Mouse (Mus musculus) right cerebral cortex, postnatal 10 days (tissue): Measurements from ENCODE around the gene Arrdc2.
A peak's percentile ranks its signal among the peaks of the same experiment; 100 is the strongest.

Source experiments
- DNase-seq, 2 experiments: peaks; one replicate each; pipeline ENCODE4 v3.0.0; 2021; ENCODE audit warnings: low spot score in 2 of 2

Gene Arrdc2

GRCm38 (mm10) chr8:70839408-70840351, at the start of gene Arrdc2:
Gene Arrdc2, minus strand, starts transcription at chr8:70839720.
- peak; percentile 99 to 100 for DNase-seq

DNA sequence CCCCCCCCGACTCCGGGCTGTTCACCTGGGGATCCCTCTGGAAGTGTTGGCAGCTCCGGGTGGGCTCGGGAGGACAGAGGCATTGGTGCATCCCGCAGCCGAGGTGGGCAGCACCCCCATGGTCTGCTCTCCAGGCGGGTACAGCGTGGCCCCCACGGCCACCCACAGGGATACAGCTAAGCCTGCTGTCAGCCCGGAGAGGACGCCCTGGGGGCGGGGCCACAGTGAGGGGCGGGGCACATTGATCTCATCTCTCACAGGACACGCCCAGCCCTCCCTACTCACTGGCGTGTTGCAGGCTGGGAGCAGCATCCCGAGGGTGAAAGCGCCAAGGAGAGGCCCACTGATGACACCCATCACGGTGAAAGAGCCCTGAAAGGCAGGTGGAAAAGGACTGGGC, 48.1 kb upstream of the Arrdc2 start:
- DNase-seq: peak in 1 of 2 experiments; percentile 61

DNA sequence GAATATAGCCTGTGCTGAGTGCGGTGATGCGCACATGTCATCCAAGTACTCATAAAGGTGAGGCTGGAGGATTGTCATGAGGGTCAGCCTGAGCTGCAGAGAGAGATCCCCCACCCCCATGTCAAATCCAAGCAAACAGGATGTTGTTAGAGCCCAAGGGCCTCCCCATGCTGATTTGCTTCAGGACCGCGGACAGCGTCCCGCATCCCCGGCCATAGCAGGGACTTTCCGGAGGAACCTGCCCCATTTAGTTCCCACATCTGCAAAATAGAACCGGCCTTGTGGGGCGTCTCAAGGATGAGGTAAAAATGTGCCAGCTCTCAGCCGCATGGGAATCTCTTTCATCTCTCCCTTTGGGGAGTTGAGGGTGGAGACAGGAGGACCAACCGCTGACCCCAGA, 46.1 kb upstream of the Arrdc2 start:
- peak in 1 of 2 experiments; percentile 31 for DNase-seq

- DNase-seq: peak in 1 of 2 experiments; percentile 21
Observed at GRCm38 (mm10) chr8:70884683-70885082, 45.2 kb upstream of the Arrdc2 start.

DNA sequence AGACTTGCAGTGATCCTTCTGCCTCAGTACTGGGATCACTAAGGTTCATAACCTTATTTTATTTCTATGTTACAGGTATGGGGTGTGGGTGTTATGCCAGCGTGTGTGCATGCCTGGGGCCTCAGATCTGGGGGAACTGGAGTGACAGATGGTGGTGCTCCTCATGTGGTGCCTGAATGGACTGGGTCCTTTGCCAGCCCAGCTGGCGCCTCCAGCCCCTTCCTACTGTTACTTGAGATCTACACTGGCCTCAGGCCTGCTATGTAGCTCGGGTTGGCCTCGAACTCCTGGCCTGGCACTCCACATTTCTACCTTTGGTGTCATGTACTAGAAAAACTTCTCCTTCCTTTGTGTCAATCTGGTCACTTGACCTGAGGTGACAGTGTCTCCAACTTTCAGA, 44.7 kb upstream of the Arrdc2 start:
- DNase-seq: peak in 1 of 2 experiments; percentile 27

- no peak for DNase-seq
Observed at GRCm38 (mm10) chr8:70880546-70880945, 41.0 kb upstream of the Arrdc2 start.

DNA sequence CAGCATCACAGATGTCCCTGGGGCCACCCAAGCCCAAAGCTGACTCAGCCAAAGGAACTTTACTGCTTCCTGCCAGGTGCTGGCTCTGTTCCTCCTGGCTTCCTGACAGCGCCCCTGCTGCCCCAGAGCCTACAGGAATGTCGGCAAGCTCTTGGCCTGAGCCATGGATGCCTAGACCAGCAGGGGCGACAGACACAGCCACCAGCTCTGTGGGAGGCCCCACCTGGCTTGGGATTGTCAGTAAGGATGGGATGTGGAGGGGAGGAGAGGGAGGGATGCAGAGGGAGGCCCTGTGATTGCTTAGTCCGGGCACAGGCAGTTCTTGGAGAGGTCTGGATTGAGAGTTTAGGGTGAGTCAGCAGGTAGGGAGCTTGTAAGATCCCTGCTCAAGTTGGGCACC, 40.6 kb upstream of the Arrdc2 start:
- peak in 1 of 2 experiments; percentile 48 for DNase-seq

GRCm38 (mm10) chr8:70879500-70879899, 40.0 kb upstream of the Arrdc2 start:
- DNase-seq: no peak

- no peak for DNase-seq
Observed at GRCm38 (mm10) chr8:70878178-70878577, 38.7 kb upstream of the Arrdc2 start.

DNA sequence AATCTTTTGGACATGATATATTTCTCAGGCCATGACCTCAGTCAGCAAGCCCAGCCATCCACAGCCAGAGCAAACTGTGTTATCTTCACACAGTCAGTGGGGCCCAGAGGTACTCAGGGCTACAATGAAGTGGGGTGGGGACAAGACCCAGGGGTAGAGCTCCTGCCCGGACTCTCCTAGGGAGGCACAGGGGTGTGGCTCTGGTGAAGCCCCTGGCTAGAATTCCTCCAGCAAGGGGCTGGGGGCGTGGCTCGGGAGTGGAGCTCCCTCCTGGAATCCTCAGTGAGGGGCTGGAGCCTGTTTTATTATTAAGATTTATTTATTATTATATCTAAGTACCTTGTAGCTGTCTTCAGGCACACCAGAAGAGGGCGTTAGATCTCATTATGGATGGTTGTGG, 36.9 kb upstream of the Arrdc2 start:
- DNase-seq: no peak

GRCm38 (mm10) chr8:70874441-70874840, 34.9 kb upstream of the Arrdc2 start:
- no peak for DNase-seq

DNA sequence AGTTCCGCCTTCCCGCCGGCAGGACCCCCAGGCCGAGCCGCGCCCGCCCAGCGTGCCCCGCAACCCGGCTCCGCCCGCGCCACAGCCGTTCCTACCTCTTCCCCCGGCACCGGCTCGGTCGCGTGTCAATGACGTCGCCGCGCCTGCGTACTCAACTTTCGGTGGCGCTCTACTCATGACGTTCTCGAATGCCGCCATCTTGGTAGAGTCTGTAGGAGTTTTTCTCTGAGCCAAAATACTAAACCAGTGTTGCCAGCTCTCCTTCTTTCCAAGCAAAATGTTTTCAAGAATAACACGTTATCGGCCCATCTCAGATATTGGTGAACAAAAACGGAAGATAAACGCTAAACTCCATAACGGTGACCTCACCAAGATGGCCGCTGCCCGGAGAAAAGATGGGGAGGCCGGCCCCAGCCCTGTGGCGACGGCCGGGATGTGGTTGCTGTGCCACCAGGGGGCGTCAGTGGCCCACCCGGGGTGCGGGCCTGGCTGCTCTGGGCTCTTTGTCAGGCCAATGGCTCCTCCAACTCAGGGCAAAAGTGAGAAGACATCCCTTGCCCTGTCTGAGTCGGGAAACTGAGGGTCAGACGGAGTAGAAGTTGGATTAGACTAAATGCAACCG, 34.0 kb upstream of the Arrdc2 start, which contains the start of gene Ccdc124:
Gene Ccdc124, minus strand, starts transcription at position 572 of the 622 bp plus-strand sequence.
- peak; percentile 97 for DNase-seq

- DNase-seq: no peak
Observed at GRCm38 (mm10) chr8:70872643-70873363, 33.3 kb upstream of the Arrdc2 start.

DNA sequence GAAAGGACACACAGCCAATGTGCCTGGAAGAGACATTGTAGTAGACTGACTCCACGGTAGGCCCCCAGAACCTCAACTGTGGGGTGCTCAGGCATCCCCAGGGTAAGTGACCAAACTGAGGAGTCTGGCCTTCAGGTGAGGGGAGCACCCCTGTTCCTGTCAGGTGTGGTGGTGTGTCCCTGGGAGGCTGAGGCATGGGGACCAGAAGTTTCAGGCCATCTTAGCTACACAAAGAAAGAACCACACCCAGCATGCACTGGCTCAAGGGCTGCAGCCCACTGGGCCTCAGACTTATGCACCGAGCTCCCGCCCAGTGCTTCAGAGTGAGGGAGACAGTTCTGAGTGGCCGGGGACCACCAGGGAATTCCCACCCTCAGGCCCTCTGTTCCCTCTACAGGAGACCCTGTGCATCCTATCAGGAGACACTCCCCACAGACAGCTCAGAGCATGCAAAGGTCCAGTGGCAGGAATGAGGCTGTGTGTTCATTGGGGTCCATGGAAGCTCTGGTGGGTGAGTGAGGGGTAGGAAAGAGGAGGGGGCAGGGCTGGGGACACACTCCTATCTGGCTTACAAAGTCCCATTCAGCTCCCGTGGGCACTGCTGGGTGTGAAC, 31.8 kb upstream of the Arrdc2 start:
- DNase-seq: no peak

GRCm38 (mm10) chr8:70869601-70870041, 30.1 kb upstream of the Arrdc2 start:
- peak; percentile 88 to 89 for DNase-seq

DNA sequence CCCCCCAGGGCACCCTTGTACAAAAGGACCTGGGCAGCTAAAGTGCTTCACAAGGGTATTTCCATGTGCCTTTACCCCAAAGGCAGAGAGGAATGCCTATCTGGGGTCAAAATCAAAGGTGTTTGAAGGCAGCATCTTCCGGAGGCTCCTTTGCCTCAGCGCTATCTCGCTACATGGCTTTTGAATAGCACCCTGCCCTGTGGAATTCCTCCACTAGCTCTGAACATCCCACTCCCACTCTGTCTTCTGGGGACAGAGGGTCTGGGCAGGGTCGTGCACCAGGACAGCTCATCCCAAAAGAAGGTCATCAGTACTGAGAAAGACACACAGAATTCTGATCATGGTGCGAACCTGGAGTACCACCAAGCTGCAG, 29.7 kb upstream of the Arrdc2 start:
- DNase-seq: no peak

- DNase-seq: peak in 1 of 2 experiments; percentile 70
Observed at GRCm38 (mm10) chr8:70868559-70869198, 29.2 kb upstream of the Arrdc2 start.

- DNase-seq: no peak
Observed at GRCm38 (mm10) chr8:70866566-70866965, 27.0 kb upstream of the Arrdc2 start.

- no peak for DNase-seq
Observed at GRCm38 (mm10) chr8:70866001-70866520, 26.5 kb upstream of the Arrdc2 start.

DNA sequence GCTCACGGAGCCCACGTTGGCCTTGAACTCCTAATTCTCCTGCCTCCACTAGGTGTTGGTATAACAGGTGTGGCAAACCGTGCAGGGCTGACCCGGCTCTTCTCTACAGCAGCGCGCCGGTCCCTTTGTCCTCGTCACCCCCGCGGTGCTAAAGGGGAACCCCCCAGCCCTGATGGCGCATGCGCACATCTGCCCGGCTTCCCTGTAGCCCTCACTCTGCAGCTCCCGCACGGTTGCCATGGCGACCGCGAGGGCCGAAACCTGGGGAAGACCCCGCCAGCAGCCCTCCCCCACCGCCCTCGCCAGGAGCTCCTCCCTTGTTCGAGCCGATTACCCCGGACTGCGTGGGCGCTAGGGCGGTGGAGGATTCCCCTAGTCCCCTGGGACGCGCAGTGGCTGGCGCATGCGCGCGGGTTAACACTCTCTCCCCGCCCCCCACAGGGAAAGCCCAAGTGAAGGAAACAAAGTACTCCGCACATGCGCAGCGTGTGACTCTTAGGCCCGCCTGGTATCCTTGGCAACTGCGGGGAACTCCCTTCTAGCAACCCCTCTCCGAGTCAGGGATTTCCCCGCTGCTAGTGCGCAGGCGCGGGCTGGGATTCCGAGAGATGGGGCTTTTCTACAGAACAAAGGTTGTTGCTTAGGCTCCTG, 26.0 kb upstream of the Arrdc2 start:
- peak; percentile 100 for DNase-seq
